Mouse (Mus musculus) c-Kit-positive CD71-positive TER-119-positive erythroid progenitor cells, embryonic 14.5 days (primary cell): Measurements from ENCODE around the gene 1110051M20Rik.
"Not testable (repeated sequence)": the region's sequence is repeated elsewhere in the genome, so short reads cannot be mapped to it uniquely, and the experiment has no call there.

Source experiments
- DNase-seq: peaks from one replicate; pipeline ENCODE4 v3.0.0-alpha.2; 2013; ENCODE audit warnings: low spot score

The 1110051M20Rik gene

GRCm38 (mm10) chr2:91444286-91444892 lies at the start of gene 1110051M20Rik:
Gene 1110051M20Rik, minus strand, starts transcription at chr2:91444704.
- DNase-seq = peak; percentile 86

- no peak for DNase-seq
These were observed 49.5 kb upstream of the 1110051M20Rik start for GRCm38 (mm10) chr2:91493981-91494380.

DNA sequence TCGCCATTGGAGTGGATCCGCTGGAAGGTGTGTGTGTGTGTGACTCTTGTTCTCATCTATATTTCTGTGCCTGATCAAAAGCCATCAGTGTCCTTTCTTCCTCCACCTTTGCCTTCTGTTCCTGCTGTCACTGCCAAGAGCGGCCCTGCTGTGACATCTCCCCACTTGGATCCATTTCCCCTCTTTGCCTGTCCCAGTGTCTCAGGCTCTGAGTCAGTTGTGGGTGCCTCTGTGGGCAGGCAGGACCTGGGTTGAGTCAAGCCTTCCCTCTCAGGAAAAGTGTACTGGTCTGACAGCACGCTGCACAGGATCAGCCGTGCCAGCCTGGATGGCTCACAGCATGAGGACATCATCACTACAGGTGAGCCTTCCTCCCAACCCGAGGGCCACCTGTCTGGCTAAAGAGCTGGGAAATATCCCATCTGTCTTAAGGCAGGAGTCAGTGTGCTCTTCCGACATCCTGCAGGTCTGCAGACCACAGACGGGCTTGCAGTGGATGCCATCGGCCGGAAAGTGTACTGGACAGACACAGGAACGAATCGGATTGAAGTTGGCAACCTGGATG lies 47.6 kb upstream of the 1110051M20Rik start:
- no peak for DNase-seq

- DNase-seq = not testable (repeated sequence)
These were observed 42.8 kb upstream of the 1110051M20Rik start for GRCm38 (mm10) chr2:91487295-91487694.

DNA sequence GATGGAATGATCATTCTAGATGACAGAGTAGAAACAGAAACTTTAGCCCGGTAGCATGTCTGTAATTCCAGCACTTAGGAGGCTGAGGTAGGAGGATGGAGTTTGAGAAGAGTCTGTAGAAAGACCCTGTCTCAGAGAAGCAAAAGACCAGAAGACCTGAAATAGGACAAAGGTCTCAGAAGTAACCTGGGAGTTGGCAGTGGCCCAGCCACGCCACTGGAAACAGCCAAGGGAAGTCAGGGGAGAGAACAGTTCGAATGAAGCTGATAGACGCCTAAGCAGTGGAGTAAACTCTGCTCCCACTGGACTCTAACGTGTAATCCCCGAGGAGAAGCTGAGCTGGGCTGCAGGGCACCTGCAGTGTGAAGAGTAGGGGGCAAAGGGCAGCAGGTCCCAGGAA lies 40.8 kb upstream of the 1110051M20Rik start:
- DNase-seq = no peak

- DNase-seq = no peak
These were observed 40.2 kb upstream of the 1110051M20Rik start for GRCm38 (mm10) chr2:91484698-91485097.

GRCm38 (mm10) chr2:91480805-91481514 lies 36.5 kb upstream of the 1110051M20Rik start:
- DNase-seq = peak; percentile 48

DNA sequence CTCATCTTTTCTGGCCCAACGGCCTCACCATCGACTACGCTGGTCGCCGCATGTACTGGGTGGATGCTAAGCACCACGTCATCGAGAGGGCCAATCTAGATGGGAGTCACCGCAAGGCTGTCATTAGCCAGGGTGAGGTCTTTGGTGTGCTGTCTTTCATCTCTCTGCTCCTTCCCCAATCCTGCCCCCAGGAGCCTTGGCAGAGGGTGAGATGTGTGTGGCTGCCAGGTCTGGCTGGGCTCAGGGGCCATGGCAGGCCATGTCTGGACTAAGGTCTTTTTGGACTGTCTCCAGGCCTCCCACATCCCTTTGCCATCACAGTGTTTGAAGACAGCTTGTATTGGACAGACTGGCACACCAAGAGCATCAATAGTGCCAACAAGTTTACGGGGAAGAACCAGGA lies 35.9 kb upstream of the 1110051M20Rik start:
- no peak for DNase-seq

- DNase-seq = no peak
These were observed 32.3 kb upstream of the 1110051M20Rik start for GRCm38 (mm10) chr2:91476841-91477240.

DNA sequence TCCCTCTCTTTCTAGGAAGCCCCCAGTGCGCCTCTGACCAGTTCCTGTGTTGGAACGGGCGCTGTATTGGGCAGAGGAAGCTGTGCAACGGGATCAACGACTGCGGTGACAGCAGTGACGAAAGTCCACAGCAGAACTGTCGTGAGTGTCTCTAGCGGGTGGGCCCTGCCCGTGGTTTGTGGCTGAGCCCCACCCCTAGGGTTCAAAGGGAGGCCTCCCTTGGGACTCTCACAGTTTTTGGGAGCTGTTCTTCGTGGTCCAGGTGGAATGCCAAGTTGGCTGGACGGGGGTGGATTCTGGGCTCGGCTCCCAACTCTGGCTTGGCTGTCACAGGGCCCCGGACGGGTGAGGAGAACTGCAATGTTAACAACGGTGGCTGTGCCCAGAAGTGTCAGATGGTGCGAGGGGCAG lies 31.8 kb upstream of the 1110051M20Rik start:
- no peak for DNase-seq

DNA sequence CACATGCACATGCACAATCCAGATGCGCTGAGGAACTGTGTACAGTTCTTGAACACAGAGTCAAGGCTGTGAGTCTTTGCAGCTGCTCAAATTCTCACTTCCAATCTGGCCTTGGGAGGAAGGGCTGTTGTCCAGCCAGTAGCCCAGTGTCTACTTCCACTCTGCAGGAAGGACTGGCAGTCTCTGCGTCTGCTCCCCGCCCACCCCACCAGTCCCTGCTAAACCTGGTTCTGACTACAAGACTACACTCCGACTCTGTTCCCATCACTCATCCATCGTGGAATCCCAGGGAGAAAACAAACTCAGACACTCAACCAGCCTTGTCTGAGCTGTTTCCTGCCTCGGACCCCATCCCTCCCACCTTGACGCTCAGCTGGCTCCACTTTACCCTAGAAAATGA lies 31.3 kb upstream of the 1110051M20Rik start:
- no peak for DNase-seq

GRCm38 (mm10) chr2:91474358-91474757 lies 29.9 kb upstream of the 1110051M20Rik start:
- DNase-seq = no peak

GRCm38 (mm10) chr2:91470055-91470647 lies 25.6 kb upstream of the 1110051M20Rik start:
- no peak for DNase-seq

DNA sequence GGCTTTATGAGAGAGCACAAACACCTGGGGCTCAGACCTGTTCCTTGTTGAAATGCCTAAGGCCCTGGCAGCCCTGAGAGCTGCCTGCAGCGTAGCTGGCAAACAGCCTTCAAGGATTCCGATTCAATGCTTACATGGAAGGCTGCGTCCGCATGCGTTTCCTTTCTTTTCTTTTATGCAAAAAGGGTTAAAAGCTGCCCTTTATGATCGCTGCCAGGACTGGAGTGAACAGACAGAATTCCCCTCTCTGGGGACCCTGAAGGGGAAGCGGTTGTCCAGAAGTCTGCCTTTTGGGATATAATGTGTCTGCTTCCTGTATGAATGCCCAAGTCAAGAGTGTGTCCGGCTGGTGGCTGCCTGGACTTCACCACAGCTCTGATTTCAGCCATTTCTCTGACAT lies 23.1 kb upstream of the 1110051M20Rik start:
- DNase-seq = no peak

- no peak for DNase-seq
These were observed 21.4 kb upstream of the 1110051M20Rik start for GRCm38 (mm10) chr2:91465934-91466333.

DNA sequence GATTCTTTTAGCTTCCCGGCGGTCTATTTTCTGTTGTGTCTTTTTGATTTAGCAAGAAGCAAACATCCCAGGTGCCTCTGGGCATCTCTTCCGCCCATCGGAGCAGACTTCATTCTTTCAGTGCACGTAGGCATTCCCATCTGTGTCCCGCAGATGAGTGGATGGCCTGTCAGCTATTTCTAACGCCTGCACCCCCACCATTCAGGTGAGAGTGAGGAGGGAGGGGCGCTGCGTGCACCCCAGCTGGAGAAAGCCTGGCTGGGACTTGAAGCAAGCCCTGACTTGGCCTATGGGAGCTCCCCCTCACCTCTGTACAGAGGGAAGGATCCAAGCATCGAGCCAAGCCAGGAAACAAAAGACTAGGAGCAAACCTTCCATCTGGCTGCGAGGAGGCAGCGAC lies 18.2 kb upstream of the 1110051M20Rik start:
- no peak for DNase-seq

GRCm38 (mm10) chr2:91462196-91462595 lies 17.7 kb upstream of the 1110051M20Rik start:
- no peak for DNase-seq

- DNase-seq = no peak
These were observed 16.8 kb upstream of the 1110051M20Rik start for GRCm38 (mm10) chr2:91461341-91461740.

GRCm38 (mm10) chr2:91460771-91461170 lies 16.3 kb upstream of the 1110051M20Rik start:
- DNase-seq = no peak

GRCm38 (mm10) chr2:91460076-91460475 lies 15.6 kb upstream of the 1110051M20Rik start:
- DNase-seq = no peak

DNA sequence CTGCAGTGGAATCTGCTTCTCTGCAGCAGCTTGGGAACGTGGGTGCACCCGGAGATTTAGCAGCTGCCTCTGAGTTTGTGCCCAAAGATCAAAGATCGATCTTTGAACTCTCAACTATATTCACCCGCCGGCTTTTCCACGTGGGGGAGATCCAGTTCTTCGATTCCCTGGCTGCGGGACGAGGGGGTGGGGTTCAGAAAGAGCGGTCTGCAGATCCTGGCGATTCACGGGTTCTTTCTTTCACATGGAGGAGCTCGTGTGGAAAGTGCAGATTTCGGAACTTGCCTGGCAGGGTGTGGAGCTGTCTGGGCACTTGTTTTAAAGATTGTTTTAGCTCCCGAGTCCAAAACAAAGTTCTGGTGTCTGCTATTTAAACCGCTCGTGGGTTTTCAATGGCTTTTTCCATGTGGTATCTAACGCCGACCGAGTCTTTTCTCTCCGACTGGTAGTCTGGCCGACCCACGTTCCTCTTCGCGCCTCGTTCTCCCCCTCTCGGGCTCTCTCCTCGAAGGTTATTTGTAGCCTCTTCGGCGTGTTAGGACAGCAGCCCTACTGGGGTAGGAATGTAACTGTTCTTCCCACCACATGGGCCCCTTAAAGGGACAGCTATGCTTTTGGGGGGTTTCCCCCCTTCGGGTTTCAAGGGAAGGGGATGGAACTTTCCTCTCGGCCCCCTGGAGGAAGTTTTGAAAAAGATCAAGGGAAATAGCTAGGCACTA lies 14.3 kb upstream of the 1110051M20Rik start:
- DNase-seq = no peak

DNA sequence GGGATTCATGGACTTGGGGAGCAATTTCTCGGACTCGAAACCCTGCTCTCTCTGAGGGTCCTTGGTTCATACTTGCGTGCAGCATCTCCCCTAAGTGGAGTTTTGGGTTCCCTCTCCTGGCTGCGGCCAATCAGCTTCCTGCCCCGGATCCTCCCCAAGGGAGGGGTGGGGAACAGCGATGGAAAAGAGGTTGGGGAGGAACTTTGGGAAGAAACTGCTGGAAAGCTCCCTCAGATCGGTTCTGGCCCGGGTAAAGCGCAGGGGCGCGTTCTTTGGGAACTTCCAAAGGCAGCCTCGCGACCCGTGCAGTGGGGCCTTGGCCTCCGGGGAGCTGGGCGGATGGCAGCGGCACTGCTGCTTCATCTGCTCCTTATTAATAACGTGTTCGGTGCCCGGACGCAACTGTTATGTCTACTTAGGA lies 13.8 kb upstream of the 1110051M20Rik start:
- DNase-seq = no peak
